Mouse (Mus musculus): Measurements from ENCODE around the gene Lrrc1.

Lrrc1 gene

DNA sequence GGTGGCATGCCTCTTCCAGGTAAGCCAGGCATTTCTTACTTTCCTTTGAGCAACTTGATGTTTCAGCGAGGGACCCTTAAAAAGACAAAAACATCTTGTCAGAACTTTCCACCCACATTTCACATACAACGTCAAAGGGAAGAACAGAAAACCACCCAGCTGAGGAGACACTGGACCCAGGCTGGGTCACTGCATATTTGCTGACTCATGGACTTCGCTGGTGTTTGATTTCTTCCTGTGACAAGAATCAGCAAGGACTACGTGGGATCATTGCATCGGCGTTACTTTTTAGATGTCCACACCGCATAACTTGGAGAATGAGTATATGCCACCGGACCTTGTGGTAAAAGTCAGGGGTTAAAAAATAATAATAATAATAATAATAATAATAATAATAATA, 155.7 kb downstream of the Lrrc1 start:
- in situ Hi-C loops (cut with MboI, MseI), result loop anchor here in 1 of 2 experiments (10.0 kb wide), 1 partner anchor 994 kb away; no protein-coding TSS in a partner anchor

DNA sequence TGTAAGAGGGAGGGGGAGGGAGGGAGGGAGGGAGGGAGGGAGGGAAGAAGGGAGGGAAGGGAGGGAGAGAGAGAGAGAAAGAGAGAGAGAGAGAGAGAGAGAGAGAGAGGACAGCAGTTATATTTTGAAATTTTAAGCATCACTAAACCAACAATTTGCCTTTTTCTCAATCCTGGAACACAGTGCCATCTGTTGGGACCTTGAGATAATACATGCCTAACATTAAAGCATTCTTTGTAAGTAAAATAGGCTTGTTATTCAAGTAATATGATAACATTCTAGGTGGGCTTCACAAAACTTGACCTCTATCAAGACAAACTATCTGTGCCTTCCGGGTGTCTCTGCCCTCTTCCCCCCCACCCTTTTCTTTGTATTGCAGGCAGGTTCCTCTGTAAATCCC, 157.9 kb downstream of the Lrrc1 start:
- in situ Hi-C loops (cut with MboI, MseI), result loop anchor here in 1 of 2 experiments (10.0 kb wide), 1 partner anchor 992 kb away; no protein-coding TSS in a partner anchor

GRCm38 (mm10) chr9:77385611-77386010, 159.1 kb downstream of the Lrrc1 start:
- in situ Hi-C loops (cut with MboI, MseI), result loop anchor here in 1 of 2 experiments (10.0 kb wide), 1 partner anchor 991 kb away; no protein-coding TSS in a partner anchor

DNA sequence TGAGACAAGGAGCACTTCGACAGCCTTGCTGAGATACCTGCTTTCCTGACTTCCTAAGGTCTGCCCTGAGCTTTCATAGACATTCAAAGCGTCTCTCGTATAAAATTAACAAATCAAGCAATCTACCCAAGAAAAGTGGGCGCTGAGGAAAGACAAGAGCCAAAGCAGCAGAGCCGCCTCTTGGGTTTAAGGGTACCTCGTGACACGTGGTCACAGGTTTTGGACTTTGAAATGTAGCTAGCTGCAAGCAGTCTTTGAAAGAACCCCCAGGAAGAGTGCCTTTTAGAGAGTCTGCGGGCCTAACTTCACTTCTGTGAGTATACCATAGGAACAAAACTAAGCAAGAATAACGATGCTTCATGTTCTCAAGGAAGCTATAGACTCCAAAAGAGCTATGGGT, 160.0 kb downstream of the Lrrc1 start:
- in situ Hi-C loops (cut with MboI, MseI), result loop anchor here in 1 of 2 experiments (10.0 kb wide), 1 partner anchor 990 kb away; no protein-coding TSS in a partner anchor

GRCm38 (mm10) chr9:77383951-77384350, 160.7 kb downstream of the Lrrc1 start:
- in situ Hi-C loops (cut with MboI, MseI), result loop anchor here in 1 of 2 experiments (10.0 kb wide), 1 partner anchor 989 kb away; no protein-coding TSS in a partner anchor

DNA sequence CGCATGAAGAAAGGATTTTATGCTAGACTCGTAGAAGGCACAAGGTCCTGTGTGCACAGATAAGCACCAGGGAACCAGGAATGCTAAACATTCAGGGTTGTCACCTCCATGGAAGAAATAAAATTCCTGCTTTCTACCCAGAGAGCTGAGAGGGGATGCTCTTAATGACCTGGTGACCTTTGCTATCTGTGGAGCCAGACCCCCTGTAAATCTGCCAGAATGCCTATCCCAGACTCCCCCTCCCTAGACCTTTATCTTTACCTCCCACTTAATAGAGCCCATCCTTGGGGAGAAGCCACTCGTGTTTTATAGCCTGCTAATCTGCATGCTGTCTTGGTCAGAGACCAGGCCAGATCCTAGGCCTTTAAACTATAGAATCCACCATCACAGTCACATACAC, 162.2 kb downstream of the Lrrc1 start:
- in situ Hi-C loops (cut with MboI, MseI), result loop anchor here in 1 of 2 experiments (10.0 kb wide), 1 partner anchor 988 kb away; no protein-coding TSS in a partner anchor

- in situ Hi-C loops (cut with MboI, MseI), result loop anchor here in 1 of 2 experiments (10.0 kb wide), 1 partner anchor 987 kb away; no protein-coding TSS in a partner anchor
Measured at GRCm38 (mm10) chr9:77381565-77381964, 163.1 kb downstream of the Lrrc1 start.
